Mouse (Mus musculus) liver, embryonic 14.5 days (tissue): Measurements from ENCODE around the gene Larp7. TPM values are rescaled to one million over a fixed set of nuclear protein-coding genes. Genes with fewer than 3 reads are reported as not detected.

Experiments
- ATAC-seq: fragments of 200-750 bp; cut with Nextera tagmentation; 2 replicates; pipeline ENCODE4 v1.8.0; 2017; ENCODE audit warnings: moderate number of reproducible peaks, mild to moderate bottlenecking, moderate library complexity; ENCODE audit not compliant: insufficient read depth
- DNase-seq, 3 experiments: peaks; one replicate each; pipeline ENCODE4 v3.0.0-alpha.2; 2012 to 2013; ENCODE audit warnings: low read depth in 3 of 3, low spot score in 3 of 3
- H3K27ac ChIP-seq: fragments of 300-500 bp; sonication (generic); 2 replicates; pipeline ENCODE4 v1.5.1; 2014; ENCODE audit warnings: moderate library complexity, mild to moderate bottlenecking, control low read depth, inconsistent platforms
- H3K27me3 ChIP-seq: fragments of 300-500 bp; sonication (generic); 2 replicates; pipeline ENCODE4 v1.6.1; 2014; ENCODE audit warnings: mild to moderate bottlenecking, low read length, moderate library complexity; ENCODE audit not compliant: control insufficient read depth, insufficient read depth
- H3K36me3 ChIP-seq: fragments of 300-500 bp; sonication (generic); replicated peaks from 2 replicates; pipeline ENCODE4 v1.6.1; 2014; ENCODE audit warnings: low read depth; ENCODE audit not compliant: control insufficient read depth, insufficient read depth
- H3K4me1 ChIP-seq, 2 experiments: fragments of 200-500 bp in 1 of 2; fragments of 300-500 bp in 1 of 2; sonication (generic) in 1 of 2; replicated peaks; 2 replicates each; pipeline ENCODE4 v1.6.1; 2012 to 2014; ENCODE audit warnings: antibody characterized with exemption in 1 of 2, inconsistent platforms in 1 of 2, low read length in 1 of 2; ENCODE audit not compliant: control insufficient read depth in 2 of 2, insufficient read depth in 2 of 2
- H3K4me2 ChIP-seq: fragments of 300-500 bp; sonication (generic); 2 replicates; pipeline ENCODE4 v1.6.1; 2014; ENCODE audit warnings: low read depth, mild to moderate bottlenecking, control low read depth, moderate library complexity
- H3K4me3 ChIP-seq, 2 experiments: fragments of 200-500 bp in 1 of 2; fragments of 300-500 bp in 1 of 2; sonication (generic) in 1 of 2; 2 replicates each; pipeline ENCODE4 v1.5.1; 2012 to 2014; ENCODE audit warnings: low read depth in 2 of 2, low read length in 2 of 2, mild to moderate bottlenecking in 2 of 2, control low read depth in 1 of 2, inconsistent platforms in 1 of 2, moderate library complexity in 1 of 2; ENCODE audit not compliant: insufficient read depth in 1 of 2
- H3K9ac ChIP-seq: fragments of 300-500 bp; sonication (generic); replicated peaks from 2 replicates; pipeline ENCODE4 v1.6.1; 2014; ENCODE audit warnings: mild to moderate bottlenecking, control low read depth, moderate library complexity
- H3K9me3 ChIP-seq: fragments of 300-500 bp; sonication (generic); 2 replicates; pipeline ENCODE4 v1.6.1; 2016; ENCODE audit warnings: low read length, mixed read lengths; ENCODE audit not compliant: control insufficient read depth
- CTCF ChIP-seq: IDR thresholded peaks from 2 replicates; pipeline ENCODE4 v1.5.1; 2016; ENCODE audit warnings: antibody characterized with exemption, low read depth, control low read depth
- EP300 ChIP-seq: IDR thresholded peaks from 2 replicates; pipeline ENCODE4 v1.6.1; 2016; ENCODE audit warnings: antibody characterized with exemption, low read depth
- WGBS: fragments of 180-500 bp; shearing (Covaris S2); extraction: QIAGEN DNeasy Blood & Tissue Kit; methylation state at CpG from one replicate; pipeline ENCODE4 v1.1.7; 2014; ENCODE audit not compliant: insufficient replicate concordance; 5-methylcytosine and 5-hydroxymethylcytosine counted together
- polyA plus RNA-seq, 2 experiments: library from polyadenylated mRNA; depleted of rRNA in 1 of 2; stranded (reverse) in 1 of 2; unstranded in 1 of 2; fragments of >200 nt; fragmentation: Nextera tagmentation in 1 of 2; extraction: Ambion mirVana in 1 of 2; gene quantifications; 2 replicates each; pipeline versions ENCODE4 v1.2.1 to v1.2.3; 2012 to 2014

Gene Larp7
- polyA plus RNA-seq, 2 experiments = 22.4 to 33.3 TPM

- Histone ChIP-seq H3K4me2 (no peak overlapping the region), H3K4me3 (no peak overlapping the region), H3K27ac (no peak overlapping the region), H3K9ac (no peak overlapping the region), H3K27me3 (no peaks in the 10 kb centered on the region), H3K4me1 (no peaks in the 10 kb centered on the region), H3K36me3 (peaks cover 30% of the 10 kb centered on the region), H3K9me3 (no peaks in the 10 kb centered on the region)
- TF ChIP-seq EP300 (no peak), CTCF (no peak)
- ATAC-seq (no peak), DNase-seq (no peak)
- WGBS = 71% methylated on average over 5 of the region's 5 CpGs
These were observed 8.5 kb downstream of the Larp7 start for GRCm38 (mm10) chr3:127544610-127545121.

- H3K4me2 ChIP-seq = no peak overlapping the region
- H3K4me1 ChIP-seq = no peaks in the 10 kb centered on the region
- 82% methylated on average over 4 of the region's 4 CpGs for WGBS
- no peak overlapping the region for H3K9ac ChIP-seq
- DNase-seq = no peak
- no peaks in the 10 kb centered on the region for H3K9me3 ChIP-seq
- peaks cover 30% of the 10 kb centered on the region for H3K36me3 ChIP-seq
- H3K27me3 ChIP-seq = no peaks in the 10 kb centered on the region
- TF ChIP-seq EP300 (no peak), CTCF (no peak)
- no peak overlapping the region for H3K4me3 ChIP-seq
- no peak for ATAC-seq
- no peak overlapping the region for H3K27ac ChIP-seq
These were observed 9.2 kb downstream of the Larp7 start for GRCm38 (mm10) chr3:127543976-127544375.

- peaks cover 9% of the 10 kb centered on the region for H3K36me3 ChIP-seq
- no peaks in the 10 kb centered on the region for H3K27me3 ChIP-seq
- H3K9me3 ChIP-seq = no peaks in the 10 kb centered on the region
- no peak for DNase-seq
- no peak overlapping the region for H3K4me2 ChIP-seq
- H3K27ac ChIP-seq = no peak overlapping the region
- WGBS = 76% methylated on average over 6 of the region's 6 CpGs
- H3K9ac ChIP-seq = no peak overlapping the region
- no peak for ATAC-seq
- H3K4me3 ChIP-seq = no peak overlapping the region
- no peaks in the 10 kb centered on the region for H3K4me1 ChIP-seq
- TF ChIP-seq EP300 = no peak
- TF ChIP-seq CTCF = no peak
These were observed 14.0 kb downstream of the Larp7 start for GRCm38 (mm10) chr3:127539193-127539592.

- no peak for DNase-seq
- H3K27me3 ChIP-seq = no peaks in the 10 kb centered on the region
- WGBS = 16% methylated on average over 4 of the region's 4 CpGs
- TF ChIP-seq CTCF = no peak
- no peak for TF ChIP-seq EP300
- no peak overlapping the region for H3K4me2 ChIP-seq
- H3K4me3 ChIP-seq = no peak overlapping the region
- no peak overlapping the region for H3K9ac ChIP-seq
- ATAC-seq = no peak
- H3K9me3 ChIP-seq = no peaks in the 10 kb centered on the region
- H3K27ac ChIP-seq = no peak overlapping the region
- H3K36me3 ChIP-seq = no peaks in the 10 kb centered on the region
- no peaks in the 10 kb centered on the region for H3K4me1 ChIP-seq
These were observed 22.9 kb downstream of the Larp7 start for GRCm38 (mm10) chr3:127530293-127530692.

GRCm38 (mm10) chr3:127529824-127530223, 23.3 kb downstream of the Larp7 start:
- TF ChIP-seq EP300 (no peak), CTCF (no peak)
- no peaks in the 10 kb centered on the region for H3K9me3 ChIP-seq
- no peak overlapping the region for H3K4me3 ChIP-seq
- no peaks in the 10 kb centered on the region for H3K4me1 ChIP-seq
- DNase-seq (no peak), ATAC-seq (no peak)
- H3K27me3 ChIP-seq = no peaks in the 10 kb centered on the region
- WGBS = 60% methylated on average over 4 of the region's 4 CpGs
- no peak overlapping the region for H3K27ac ChIP-seq
- H3K4me2 ChIP-seq = no peak overlapping the region
- H3K36me3 ChIP-seq = no peaks in the 10 kb centered on the region
- H3K9ac ChIP-seq = no peak overlapping the region
